Mouse (Mus musculus) embryonic facial prominence, embryonic 10.5 days (tissue): ENCODE data around the gene Sod1. TPM values are rescaled to one million over a fixed set of nuclear protein-coding genes. Genes with fewer than 3 reads are reported as not detected.
A peak's percentile ranks its signal among the peaks of the same experiment; 100 is the strongest.
"Not testable (repeated sequence)": the region's sequence is repeated elsewhere in the genome, so short reads cannot be mapped to it uniquely, and the experiment has no call there.

ENCODE experiments used
- DNase-seq: peaks from one replicate; pipeline ENCODE4 v3.0.0-alpha.2; 2017; ENCODE audit warnings: low spot score
- H3K27ac ChIP-seq: fragments of 300-500 bp; sonication (generic); replicated peaks from 2 replicates; pipeline ENCODE4 v1.5.1; 2016; ENCODE audit warnings: mild to moderate bottlenecking
- H3K27me3 ChIP-seq: fragments of 300-500 bp; sonication (generic); replicated peaks from 2 replicates; pipeline ENCODE4 v1.6.1; 2016; ENCODE audit warnings: low read depth, mild to moderate bottlenecking; ENCODE audit not compliant: poor library complexity, severe bottlenecking
- H3K36me3 ChIP-seq: fragments of 300-500 bp; sonication (generic); replicated peaks from 2 replicates; pipeline ENCODE4 v1.6.1; 2016; ENCODE audit warnings: mild to moderate bottlenecking, moderate library complexity
- H3K4me1 ChIP-seq: fragments of 300-500 bp; sonication (generic); 2 replicates; pipeline ENCODE4 v1.6.1; 2016
- H3K4me3 ChIP-seq: fragments of 300-500 bp; sonication (generic); 2 replicates; pipeline ENCODE4 v1.5.1; 2016; ENCODE audit warnings: mild to moderate bottlenecking, moderate library complexity
- H3K9me3 ChIP-seq: fragments of 300-500 bp; sonication (generic); 2 replicates; pipeline ENCODE4 v1.6.1; 2016; ENCODE audit warnings: mild to moderate bottlenecking
- WGBS: fragments of 180-500 bp; shearing (Covaris S2); methylation state at CpG from one replicate; pipeline ENCODE4 v1.1.7; 2016; 5-methylcytosine and 5-hydroxymethylcytosine counted together
- polyA plus RNA-seq: library from polyadenylated mRNA; unstranded; fragments of >200 nt; fragmentation: Nextera tagmentation; extraction: Ambion mirVana; gene quantifications from 2 replicates; pipeline ENCODE4 v1.2.1, GENCODE M21; 2016

The Sod1 gene
- polyA plus RNA-seq, 1 experiment from 2014 or later = 1,353 TPM

DNA sequence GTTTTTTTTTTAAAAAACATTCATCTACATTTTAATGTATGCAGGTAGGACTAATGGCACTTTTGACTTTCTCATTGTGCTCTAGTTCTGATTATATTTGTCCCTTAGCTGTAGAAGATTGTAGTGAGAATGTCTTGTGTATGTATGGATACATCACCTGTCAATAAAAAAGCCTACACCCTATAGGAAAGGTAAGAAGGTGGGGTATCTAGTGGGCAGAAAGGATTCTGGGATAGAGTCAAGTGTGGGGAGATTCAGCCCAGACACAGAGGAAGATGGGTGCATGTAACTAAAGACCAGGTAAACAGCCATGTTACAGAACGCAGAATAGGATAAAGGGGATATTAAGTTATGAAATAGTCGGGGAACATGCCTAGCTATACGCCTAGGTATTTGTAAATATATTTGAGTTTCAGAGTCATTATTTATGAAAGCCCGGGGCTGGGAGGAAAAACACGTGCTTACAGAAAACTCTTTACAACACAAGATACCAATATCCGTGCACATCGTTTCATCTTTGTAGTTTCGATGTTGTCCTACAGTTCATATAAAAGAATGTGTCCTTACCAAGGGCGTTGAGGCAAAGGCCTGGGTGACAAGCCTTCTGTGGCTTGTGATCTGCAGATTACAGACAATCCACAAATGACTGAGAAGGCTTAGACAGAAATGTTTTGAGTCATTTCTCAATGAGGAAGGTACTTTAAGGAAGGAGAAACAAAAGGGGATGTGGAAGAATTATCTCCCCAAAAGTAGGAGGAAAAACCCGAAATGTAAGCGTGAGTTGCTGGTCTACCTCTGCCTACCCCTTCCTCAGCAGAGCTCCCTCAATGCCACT is 5.6 kb upstream of the Sod1 start:
- H3K4me3 ChIP-seq = no peak overlapping the region
- no peak for DNase-seq
- no peak overlapping the region for H3K27ac ChIP-seq
- 92% methylated on average over 11 of the region's 11 CpGs for WGBS
- H3K36me3 ChIP-seq = no peaks in the 10 kb centered on the region
- no peaks in the 10 kb centered on the region for H3K27me3 ChIP-seq
- peaks cover 10% of the 10 kb centered on the region for H3K4me1 ChIP-seq
- no peaks in the 10 kb centered on the region for H3K9me3 ChIP-seq

DNA sequence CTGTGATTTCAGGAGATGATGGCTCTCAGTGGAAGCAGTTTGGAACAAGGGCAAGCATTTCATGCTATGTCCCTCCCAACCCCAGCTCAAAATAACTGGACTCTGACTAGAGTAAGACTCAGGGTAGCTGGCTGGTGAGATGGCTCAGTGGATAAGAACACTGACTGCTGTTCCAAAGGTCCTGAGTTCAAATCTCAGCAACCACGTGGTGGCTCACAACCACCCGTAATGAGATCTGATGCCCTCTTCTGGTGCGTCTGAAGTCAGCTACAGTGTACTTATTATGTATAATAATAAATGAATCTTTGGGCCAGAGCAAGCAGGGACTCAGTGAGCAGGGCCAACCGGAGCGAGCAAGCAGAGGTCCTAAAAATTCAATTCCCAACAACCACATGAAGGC is 4.7 kb upstream of the Sod1 start:
- not testable (repeated sequence) for H3K27ac ChIP-seq, H3K27me3 ChIP-seq, H3K4me3 ChIP-seq, H3K36me3 ChIP-seq, DNase-seq, H3K9me3 ChIP-seq
- 87% methylated on average over 5 of the region's 5 CpGs for WGBS
- peaks cover 12% of the 10 kb centered on the region for H3K4me1 ChIP-seq

DNA sequence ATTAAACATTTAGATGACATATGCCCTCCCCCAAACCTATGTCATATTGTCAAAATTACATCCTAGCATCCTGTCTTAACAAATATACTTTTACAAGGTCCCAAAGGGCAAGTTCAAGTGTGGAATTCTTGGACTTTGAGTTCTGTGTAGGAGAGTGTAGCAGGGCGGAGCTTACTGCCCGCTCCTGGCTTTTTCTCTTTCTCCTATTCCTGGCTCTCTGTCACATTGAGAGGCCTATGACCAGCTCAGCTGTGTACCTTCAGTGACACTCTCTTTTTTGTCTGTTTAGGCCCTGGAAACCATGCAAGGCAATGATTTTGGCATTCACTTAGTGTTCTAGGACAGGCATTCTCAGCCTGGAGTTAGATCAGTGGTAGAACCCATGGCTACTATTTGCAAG is 4.1 kb upstream of the Sod1 start:
- Histone ChIP-seq H3K27ac (no peak overlapping the region), H3K9me3 (no peaks in the 10 kb centered on the region), H3K4me1 (peaks cover 13% of the 10 kb centered on the region), H3K27me3 (no peaks in the 10 kb centered on the region), H3K4me3 (no peak overlapping the region), H3K36me3 (no peaks in the 10 kb centered on the region)
- DNase-seq = no peak
- WGBS = 94% methylated on average over 2 of the region's 2 CpGs

DNA sequence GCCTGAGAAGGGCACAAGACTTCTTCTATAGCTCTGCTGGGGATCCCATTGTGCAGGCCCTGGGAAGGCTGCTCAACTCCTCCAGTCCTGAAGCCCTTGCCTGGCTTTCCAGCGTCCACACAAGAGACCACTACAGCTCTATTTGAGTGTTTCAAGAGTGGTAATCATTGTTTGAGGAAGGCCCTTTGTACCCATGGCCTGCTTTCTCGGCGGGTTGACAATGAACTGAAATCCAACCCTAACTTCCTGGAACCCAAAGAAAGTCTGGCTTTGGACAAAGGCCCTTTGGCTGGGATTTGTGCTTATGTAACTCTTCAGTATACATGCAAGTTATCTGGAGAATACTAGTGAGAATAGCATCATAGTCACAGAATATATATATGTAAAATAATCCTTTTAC is 3.2 kb upstream of the Sod1 start:
- no peaks in the 10 kb centered on the region for H3K36me3 ChIP-seq
- no peak overlapping the region for H3K27ac ChIP-seq
- 41% methylated on average over 3 of the region's 3 CpGs for WGBS
- no peak for DNase-seq
- H3K4me1 ChIP-seq = peaks cover 23% of the 10 kb centered on the region
- no peak overlapping the region for H3K4me3 ChIP-seq
- H3K27me3 ChIP-seq = no peaks in the 10 kb centered on the region
- H3K9me3 ChIP-seq = no peaks in the 10 kb centered on the region

DNA sequence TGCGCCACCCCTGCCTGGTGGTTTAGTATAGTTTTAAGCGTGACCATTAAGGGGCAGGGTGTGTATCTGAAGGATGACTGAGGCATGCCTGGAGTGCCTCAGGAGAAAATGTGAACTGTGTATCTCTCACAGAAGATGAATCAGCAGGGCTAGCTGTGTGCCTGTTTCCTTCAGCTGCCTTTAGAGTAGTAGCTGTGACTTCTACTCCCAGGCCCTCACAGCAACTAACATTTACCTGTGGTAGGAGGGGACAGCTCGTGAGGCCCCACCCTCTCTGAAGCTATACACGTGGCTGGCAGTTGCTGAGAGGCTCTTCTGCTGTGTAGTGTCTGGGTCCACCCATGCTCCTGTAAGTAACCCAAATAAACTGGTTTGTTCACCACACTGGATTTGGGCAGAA is 2.6 kb upstream of the Sod1 start:
- Histone ChIP-seq H3K4me3 (no peak overlapping the region), H3K4me1 (peaks cover 29% of the 10 kb centered on the region), H3K36me3 (peaks cover 3% of the 10 kb centered on the region), H3K9me3 (no peaks in the 10 kb centered on the region), H3K27ac (no peak overlapping the region), H3K27me3 (no peaks in the 10 kb centered on the region)
- no peak for DNase-seq
- WGBS = 61% methylated on average over 4 of the region's 4 CpGs

DNA sequence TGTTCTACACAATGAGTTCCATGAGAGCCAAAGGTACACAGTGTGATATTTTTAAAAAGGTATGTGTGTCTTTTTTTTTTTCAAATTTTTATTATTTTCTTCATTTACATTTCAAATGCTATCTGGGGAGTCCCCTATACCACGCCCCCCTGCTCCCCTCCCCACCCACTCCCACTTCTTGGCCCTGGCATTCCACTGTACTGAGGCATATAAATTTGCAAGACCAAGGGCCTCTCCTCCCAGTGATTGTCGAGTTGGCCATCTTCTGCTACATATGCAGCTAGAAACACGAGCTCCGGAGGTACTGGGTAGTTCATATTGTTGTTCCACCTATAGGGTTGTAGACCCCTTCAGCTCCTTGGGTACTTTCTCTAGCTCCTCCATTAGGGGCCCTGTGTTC is 1.1 kb upstream of the Sod1 start:
- not testable (repeated sequence) for H3K9me3 ChIP-seq, DNase-seq, H3K27me3 ChIP-seq, H3K4me3 ChIP-seq
- 72% methylated on average over 4 of the region's 4 CpGs for WGBS
- H3K4me1 ChIP-seq = peaks cover 39% of the 10 kb centered on the region
- H3K27ac ChIP-seq = peak overlapping the region; percentile 96; the same call in 1 of the 2 replicates
- H3K36me3 ChIP-seq = peaks cover 18% of the 10 kb centered on the region

DNA sequence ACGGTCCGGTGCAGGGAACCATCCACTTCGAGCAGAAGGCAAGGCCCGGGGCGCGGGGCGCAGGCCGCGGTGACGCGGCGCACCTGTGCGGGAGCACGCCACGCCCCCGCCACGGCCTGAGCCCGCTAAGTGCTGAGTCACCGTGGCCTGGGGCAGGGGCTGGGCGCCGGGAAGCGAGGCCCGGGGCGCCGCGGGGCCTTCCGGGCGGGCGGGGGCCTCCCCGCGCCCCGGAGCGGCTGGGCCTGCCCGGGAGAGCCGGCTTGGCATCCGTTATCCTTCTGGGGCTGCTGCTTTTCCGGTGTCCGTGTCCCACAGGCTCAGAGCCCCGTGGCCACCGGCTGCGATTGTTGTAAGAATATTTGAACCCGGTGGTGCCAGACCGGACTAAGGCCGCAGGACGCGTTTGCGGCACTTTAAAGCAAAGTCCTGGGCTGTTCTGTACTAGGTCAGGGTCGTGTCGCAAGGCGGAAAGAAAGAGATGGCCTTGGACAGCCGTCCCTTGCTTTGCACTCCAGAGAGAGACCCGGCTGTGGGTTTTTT is 408 bp downstream of the Sod1 start:
- WGBS = under 1% methylated on average over 51 of the region's 52 CpGs
- no peak for DNase-seq
- H3K4me1 ChIP-seq = peaks cover 39% of the 10 kb centered on the region

DNA sequence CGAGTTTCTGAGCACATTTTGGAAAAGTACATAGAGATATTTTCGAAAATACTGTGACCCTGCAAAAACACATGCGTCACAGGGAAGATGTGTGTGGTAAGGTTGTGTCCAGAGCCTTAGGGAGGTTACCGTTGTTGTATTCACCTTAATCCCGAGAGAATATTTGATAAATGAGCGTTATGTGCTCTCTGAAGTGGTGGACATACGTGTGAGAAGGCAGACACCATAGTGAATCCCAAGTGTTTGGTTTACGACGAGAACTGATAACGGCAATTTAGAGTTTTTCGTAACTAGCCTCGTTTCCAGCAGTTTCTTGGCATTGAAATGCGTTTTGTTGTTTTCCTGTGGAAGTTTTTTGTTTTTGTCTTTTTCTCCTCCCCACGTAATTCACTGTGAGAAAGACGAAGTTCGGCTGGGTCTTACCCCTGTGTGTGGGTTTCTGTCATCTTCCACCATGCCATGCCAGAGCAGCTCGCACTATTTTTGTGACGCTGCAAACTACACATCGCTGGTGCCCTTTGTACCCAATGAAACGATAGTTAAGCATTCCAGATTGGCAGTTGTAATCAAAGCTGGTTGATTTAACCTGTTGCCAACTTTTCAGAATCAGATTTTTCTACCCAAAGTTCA is 1.0 kb downstream of the Sod1 start:
- no peak for DNase-seq
- WGBS = 18% methylated on average over 20 of the region's 20 CpGs
- H3K27ac ChIP-seq = peak overlapping the region; percentile 96

More for the DNA sequence above, 408 bp downstream of the Sod1 start:
- H3K27me3 ChIP-seq = no peaks in the 10 kb centered on the region
- peak overlapping the region; percentile 92 for H3K4me3 ChIP-seq
- H3K36me3 ChIP-seq = peaks cover 34% of the 10 kb centered on the region
- peak overlapping the region; percentile 96 for H3K27ac ChIP-seq
- H3K9me3 ChIP-seq = no peaks in the 10 kb centered on the region

DNA sequence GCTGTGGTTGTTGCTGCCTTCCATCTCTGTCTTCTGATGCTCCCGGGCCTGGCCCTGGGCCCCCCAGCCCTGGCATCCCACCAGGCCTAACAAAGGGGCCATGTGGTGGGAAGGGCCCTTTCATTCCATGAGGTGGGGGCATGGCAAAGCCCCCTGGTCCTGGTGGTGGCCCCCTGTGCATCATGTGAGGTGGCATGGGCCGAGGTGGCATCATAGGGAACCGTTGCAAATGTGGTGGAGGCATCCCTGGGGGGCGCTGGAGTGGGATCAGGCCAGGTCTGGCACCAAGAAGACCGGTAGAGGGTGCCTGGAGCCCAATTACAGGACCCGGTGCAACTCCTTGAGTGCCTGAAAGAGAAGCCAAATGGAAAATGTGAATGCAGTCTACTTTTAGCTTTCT is 9.3 kb downstream of the Sod1 start:
- Histone ChIP-seq H3K27me3 (no peaks in the 10 kb centered on the region), H3K27ac (no peak overlapping the region; the same call in 1 of the 2 replicates), H3K9me3 (no peaks in the 10 kb centered on the region), H3K36me3 (peaks cover 84% of the 10 kb centered on the region), H3K4me1 (no peaks in the 10 kb centered on the region), H3K4me3 (no peak overlapping the region)
- DNase-seq = no peak
- 86% methylated on average over 6 of the region's 6 CpGs for WGBS

More for the DNA sequence above, 1.0 kb downstream of the Sod1 start:
- H3K4me1 ChIP-seq = peaks cover 39% of the 10 kb centered on the region
- H3K27me3 ChIP-seq = no peaks in the 10 kb centered on the region
- H3K9me3 ChIP-seq = no peaks in the 10 kb centered on the region
- H3K36me3 ChIP-seq = peaks cover 39% of the 10 kb centered on the region
- H3K4me3 ChIP-seq = peak overlapping the region; percentile 92

DNA sequence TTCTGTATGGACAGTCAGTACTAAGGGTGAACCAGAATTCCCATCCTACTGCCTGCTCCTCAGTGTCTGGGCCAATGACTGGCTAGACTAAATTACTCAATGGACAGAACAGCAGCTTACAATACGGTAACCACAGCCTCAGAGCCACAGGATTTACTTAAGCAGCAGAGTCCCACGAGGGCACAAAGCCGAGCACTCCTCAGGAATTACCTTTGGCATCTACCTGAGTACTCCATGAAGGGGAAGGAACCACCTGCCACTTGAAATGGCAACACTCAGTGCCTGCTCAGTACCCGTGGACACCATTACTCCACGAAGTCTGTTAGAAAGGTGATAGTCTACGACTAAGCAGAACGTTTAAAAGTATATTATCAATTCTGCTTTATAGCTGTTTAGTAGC is 10.7 kb downstream of the Sod1 start:
- 93% methylated on average over 7 of the region's 7 CpGs for WGBS
- Histone ChIP-seq H3K27ac (no peak overlapping the region), H3K4me3 (no peak overlapping the region), H3K9me3 (no peaks in the 10 kb centered on the region), H3K4me1 (no peaks in the 10 kb centered on the region), H3K36me3 (peaks cover 78% of the 10 kb centered on the region), H3K27me3 (no peaks in the 10 kb centered on the region)
- DNase-seq = no peak

DNA sequence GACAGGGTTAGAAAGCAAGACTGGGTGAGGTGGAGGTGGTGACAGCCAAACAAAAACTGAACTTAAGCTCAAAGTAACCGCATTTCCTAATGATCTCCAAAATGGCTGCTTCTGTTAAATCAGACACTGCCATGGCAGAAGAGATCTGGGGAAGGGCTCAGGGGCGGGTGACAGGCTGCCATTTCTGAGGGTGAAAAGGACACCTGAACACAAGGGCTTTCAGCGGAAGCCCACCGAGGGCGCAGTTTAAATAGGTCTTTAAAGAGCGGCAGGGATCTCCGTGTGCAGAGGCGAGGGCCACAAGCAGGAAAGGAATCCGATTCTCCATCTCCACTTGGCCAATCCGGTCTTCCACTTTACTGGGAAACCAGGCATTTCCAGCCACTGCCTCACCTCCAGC is 13.1 kb downstream of the Sod1 start:
- Histone ChIP-seq H3K9me3 (no peaks in the 10 kb centered on the region), H3K4me3 (no peak overlapping the region), H3K27me3 (no peaks in the 10 kb centered on the region), H3K4me1 (no peaks in the 10 kb centered on the region), H3K27ac (no peak overlapping the region), H3K36me3 (peaks cover 74% of the 10 kb centered on the region)
- 92% methylated on average over 10 of the region's 10 CpGs for WGBS
- DNase-seq = no peak

DNA sequence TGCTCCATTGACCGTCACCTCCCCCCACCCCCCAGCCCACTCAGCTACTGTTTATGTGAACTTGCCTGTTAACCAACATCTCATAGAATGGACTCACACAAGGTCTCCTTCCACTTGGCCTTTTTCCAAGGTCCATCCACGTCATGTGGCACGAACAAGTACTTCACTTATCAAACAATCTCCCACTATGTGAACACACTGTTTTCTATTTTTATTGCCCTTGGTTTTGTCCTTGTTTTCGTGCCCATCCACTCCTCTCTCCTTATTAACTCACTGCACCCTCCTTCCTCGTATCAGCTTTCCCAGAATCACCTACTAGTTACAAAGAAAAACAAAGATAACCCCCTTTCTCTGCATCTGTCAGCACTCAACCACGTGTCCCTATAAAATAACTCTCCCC is 14.1 kb downstream of the Sod1 start:
- WGBS = 85% methylated on average over 6 of the region's 6 CpGs
- no peak for DNase-seq
- peaks cover 77% of the 10 kb centered on the region for H3K36me3 ChIP-seq

DNA sequence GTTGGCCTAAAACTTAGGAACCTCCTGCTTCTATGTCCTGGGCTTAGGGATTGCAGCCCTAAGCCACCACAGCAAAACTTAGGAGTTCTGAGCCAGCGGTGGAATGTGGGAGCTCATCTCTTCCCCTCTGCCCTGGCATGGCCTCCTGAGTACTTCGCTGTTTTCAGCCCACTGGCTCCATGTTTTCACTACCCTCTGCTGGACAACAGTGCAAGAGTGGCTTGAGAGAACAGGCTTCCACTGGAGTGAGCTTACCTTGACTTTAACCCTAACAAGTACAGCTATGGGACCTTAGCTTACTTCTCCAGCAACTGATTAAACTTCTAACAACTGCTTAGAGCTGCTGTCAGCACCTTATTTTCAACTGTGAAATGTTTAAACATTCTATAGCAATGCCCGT is 14.6 kb downstream of the Sod1 start:
- Histone ChIP-seq H3K27me3 (no peaks in the 10 kb centered on the region), H3K4me3 (no peak overlapping the region), H3K36me3 (peaks cover 77% of the 10 kb centered on the region), H3K27ac (no peak overlapping the region), H3K9me3 (no peaks in the 10 kb centered on the region), H3K4me1 (no peaks in the 10 kb centered on the region)
- 90% methylated on average over 3 of the region's 3 CpGs for WGBS
- DNase-seq = no peak

More for the DNA sequence above, 14.1 kb downstream of the Sod1 start:
- no peaks in the 10 kb centered on the region for H3K27me3 ChIP-seq
- no peaks in the 10 kb centered on the region for H3K9me3 ChIP-seq
- no peak overlapping the region for H3K4me3 ChIP-seq
- no peaks in the 10 kb centered on the region for H3K4me1 ChIP-seq
- no peak overlapping the region for H3K27ac ChIP-seq
